Mouse (Mus musculus) cerebellum, adult 11 months (tissue): Measurements from ENCODE around the gene Cap2.

ENCODE experiments used
- DNase-seq: peaks from one replicate; pipeline ENCODE4 v3.0.0; 2022

Cap2 gene

GRCm38 (mm10) chr13:46526645-46527044 is 25.0 kb downstream of the Cap2 start:
- no peak for DNase-seq

DNA sequence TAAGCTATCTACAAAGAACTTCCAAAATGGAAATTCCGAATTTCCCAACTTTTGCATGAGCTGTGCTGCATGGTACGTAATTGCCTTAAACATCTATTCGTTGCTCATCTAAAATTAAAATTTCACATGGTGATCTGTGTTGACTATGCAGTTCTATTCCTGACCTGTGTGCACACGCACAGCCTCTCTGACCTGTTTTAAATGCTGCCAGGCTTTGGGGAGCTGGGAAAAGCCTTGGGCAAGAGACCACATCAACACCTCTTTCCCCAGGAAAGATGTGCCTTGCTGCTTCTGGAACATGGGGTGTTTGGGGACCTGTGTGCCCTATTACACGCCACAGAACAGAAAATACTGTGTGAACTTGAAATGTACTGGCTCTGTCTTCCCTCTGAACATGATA is 25.7 kb downstream of the Cap2 start:
- DNase-seq = no peak

GRCm38 (mm10) chr13:46529037-46529436 is 27.4 kb downstream of the Cap2 start:
- DNase-seq = no peak

DNA sequence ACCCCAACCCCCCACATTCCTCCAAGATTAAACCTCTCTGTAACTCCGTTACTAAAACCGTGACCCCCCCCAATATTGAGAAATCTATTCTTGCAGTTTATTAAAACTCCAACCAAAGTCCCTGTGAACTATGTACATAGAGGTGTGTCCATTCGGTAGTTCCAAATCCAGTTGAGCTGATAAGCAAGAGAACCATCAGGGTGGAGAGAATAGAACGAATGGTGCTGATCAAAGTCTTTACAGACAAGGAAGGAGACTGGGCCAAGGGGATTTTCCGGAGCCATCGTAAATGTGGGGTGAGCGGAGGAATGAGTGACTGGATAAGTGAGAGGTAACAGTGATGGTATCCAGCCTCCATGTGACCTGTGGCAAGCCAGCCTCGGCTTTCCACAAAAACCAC is 28.9 kb downstream of the Cap2 start:
- DNase-seq = no peak

- no peak for DNase-seq
Measured at GRCm38 (mm10) chr13:46531676-46532075, 30.0 kb downstream of the Cap2 start.

- no peak for DNase-seq
Measured at GRCm38 (mm10) chr13:46532276-46532675, 30.6 kb downstream of the Cap2 start.

GRCm38 (mm10) chr13:46533342-46534129 is 31.9 kb downstream of the Cap2 start:
- no peak for DNase-seq

GRCm38 (mm10) chr13:46534171-46534968 is 32.7 kb downstream of the Cap2 start:
- no peak for DNase-seq

GRCm38 (mm10) chr13:46534969-46535785 is 33.5 kb downstream of the Cap2 start:
- no peak for DNase-seq

- DNase-seq = no peak
Measured at GRCm38 (mm10) chr13:46539284-46539683, 37.6 kb downstream of the Cap2 start.

DNA sequence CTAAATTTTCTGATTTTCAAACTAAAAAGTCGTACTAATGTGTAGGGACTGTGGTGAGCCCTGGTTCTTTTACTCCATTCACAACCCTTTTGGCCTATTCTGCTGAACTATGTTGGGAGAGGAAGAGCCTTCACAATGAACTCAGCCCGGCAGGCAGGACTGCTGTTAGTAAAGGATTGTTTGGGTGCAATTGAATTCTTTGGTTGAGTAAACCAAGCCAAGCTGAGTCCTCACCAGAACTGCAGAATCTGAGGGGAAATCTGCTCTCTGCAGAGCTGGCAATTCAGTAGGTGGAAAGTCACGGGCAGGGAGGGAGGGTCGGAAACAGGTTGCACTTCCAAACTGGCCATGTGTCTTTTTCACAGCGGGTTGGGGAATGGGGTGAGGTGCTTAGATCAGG is 39.3 kb downstream of the Cap2 start:
- no peak for DNase-seq

DNA sequence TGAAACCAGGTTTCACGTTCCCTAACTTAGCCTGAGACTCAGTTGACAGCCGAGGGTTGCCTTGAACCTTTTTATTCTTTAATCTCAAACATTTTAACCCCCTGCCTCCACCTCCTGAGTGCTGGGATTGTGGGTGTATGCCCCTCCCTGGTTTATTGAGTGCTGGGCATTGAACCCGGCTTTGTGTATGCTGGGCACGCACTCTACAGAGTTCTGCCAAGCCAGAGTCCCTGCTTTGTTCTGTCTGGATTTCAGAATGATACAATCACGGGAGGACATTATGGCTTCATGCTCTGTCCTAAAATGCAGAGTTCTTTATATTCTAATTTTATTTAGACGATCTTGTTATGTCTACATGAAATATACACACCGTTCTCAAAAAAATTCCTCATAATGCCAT is 41.1 kb downstream of the Cap2 start:
- DNase-seq = no peak

DNA sequence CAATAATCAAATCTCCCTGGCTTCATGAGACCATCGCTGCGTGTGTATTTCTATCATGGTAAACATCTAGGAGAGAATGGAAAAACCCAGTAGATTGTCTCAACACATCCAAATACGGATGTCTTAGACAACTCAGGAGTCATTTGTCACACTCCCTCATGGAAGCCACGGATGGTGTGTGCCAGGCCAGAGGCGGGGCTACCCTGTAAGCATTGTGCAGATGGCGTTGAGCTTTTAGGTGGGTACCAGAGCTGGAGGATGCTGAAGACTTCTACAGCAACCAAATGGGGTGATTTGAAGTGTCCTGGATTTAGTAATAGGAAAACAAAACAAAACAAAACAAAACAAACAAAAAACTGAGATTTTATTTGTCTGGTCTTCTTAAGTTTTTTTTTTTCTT is 43.0 kb downstream of the Cap2 start:
- no peak for DNase-seq

- no peak for DNase-seq
Measured at GRCm38 (mm10) chr13:46545081-46545480, 43.4 kb downstream of the Cap2 start.

DNA sequence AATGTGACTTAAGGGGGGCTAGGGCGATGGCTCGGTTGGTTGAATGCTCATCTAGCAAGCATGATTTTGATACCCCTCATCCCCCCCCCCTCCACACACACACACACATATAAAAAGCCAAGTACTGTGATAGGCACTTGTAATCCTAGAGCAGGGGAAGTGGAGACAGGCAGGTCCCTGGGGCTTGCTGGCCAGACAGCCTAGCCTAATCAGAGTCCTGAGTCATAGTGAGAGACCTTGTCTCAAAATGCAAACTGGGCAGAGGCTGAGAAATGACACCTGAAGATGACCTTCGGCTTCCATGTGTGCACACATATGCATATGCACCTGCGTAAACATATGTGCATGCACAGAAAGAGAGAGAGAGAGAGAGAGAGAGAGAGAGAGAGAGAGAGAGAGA is 45.2 kb downstream of the Cap2 start:
- no peak for DNase-seq

GRCm38 (mm10) chr13:46547253-46547652 is 45.6 kb downstream of the Cap2 start:
- DNase-seq = no peak

DNA sequence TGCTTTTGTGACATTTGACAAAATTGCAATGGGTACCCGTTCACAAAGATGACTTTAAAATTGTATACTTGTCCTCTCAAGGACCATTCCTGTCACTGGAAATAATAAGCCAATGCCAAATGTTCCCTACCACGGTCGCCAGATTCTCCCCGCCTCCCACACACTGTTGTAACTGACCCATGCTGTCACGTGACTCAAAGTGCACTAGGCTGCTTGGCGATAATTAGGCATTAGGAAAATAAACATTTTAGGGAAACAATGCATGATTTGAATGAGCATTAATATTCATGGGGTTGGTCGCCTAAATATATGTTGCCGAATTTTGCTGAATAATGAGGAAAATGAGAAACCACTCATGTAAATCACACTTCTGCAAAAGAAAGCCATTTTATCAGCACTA is 46.5 kb downstream of the Cap2 start:
- no peak for DNase-seq

- no peak for DNase-seq
Measured at GRCm38 (mm10) chr13:46548600-46549179, 47.0 kb downstream of the Cap2 start.

GRCm38 (mm10) chr13:46550627-46551026 is 49.0 kb downstream of the Cap2 start:
- no peak for DNase-seq

DNA sequence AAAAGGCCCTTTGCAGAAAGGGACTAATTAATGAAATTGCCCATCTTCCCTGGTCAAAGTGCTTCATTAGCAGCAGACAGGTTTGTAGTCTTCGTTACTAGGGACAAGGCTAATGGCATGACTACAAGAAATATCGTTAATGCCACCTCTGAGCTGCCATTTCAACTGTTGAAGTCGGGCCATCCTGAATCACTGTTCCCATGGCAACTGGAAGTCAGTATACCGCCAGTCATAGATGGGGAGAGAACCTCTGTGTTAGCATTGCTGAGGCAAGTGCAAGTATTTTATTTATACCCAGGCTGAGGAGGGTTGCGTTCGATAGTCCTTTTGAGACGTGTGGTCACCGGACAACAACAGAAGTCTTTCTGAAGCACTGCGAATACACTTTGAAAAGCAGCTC is 53.1 kb downstream of the Cap2 start:
- DNase-seq = no peak

- no peak for DNase-seq
Measured at GRCm38 (mm10) chr13:46565913-46566312, 64.3 kb downstream of the Cap2 start.

DNA sequence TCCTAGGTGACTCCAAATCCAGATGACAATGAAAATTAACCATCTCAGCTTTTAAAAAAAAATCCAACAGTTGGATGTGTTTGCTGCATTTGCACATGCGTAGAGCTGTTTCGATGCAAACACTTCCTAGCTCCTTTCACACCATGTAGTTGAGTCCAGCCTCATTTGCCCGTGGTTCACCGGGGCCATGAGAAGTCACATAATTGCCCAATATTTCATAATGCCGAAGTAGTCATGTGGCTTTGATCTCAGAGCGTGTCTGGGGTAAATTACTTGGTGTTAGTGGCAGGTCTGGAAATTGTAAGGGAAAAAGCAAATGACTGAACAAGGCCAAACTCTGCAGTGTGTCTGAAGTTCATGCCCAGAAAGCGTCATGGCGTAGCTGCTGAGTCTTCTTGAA is 67.8 kb downstream of the Cap2 start:
- DNase-seq = no peak

GRCm38 (mm10) chr13:46571141-46571592 is 69.5 kb downstream of the Cap2 start:
- peak; percentile 30 for DNase-seq
